Mouse (Mus musculus): ENCODE measurements around the gene Gm16368. TPM values are rescaled to one million over a fixed set of nuclear protein-coding genes. Genes with fewer than 3 reads are reported as not detected.
"Not testable (repeated sequence)": the region's sequence is repeated elsewhere in the genome, so short reads cannot be mapped to it uniquely, and the experiment has no call there.

Gm16368 gene
- not detected in 2 replicates for polyA plus RNA-seq (2016; fragmentation: Nextera tagmentation; extraction: Ambion mirVana)

GRCm38 (mm10) chr12:88083397-88083796, at the start of gene Gm16368:
Gene Gm16368 (plus strand): TSS chr12:88083697.
- 68% methylated on average over 1 of the region's 1 CpGs for WGBS
- ATAC-seq (ENCODE audit: insufficient number of reproducible peaks, insufficient read depth, low FRiP score, low TSS enrichment); H3K27ac ChIP-seq; H3K4me1 ChIP-seq; H3K9ac ChIP-seq; H3K9me3 ChIP-seq; H3K4me3 ChIP-seq; H3K4me2 ChIP-seq (replicated peaks); H3K27me3 ChIP-seq; H3K36me3 ChIP-seq: not testable (repeated sequence)

GRCm38 (mm10) chr12:88039062-88039461, 44.4 kb upstream of the Gm16368 start:
- H3K4me2 ChIP-seq (replicated peaks); H3K4me3 ChIP-seq; H3K36me3 ChIP-seq; H3K27me3 ChIP-seq; H3K4me1 ChIP-seq; H3K9ac ChIP-seq; H3K9me3 ChIP-seq; ATAC-seq (ENCODE audit: insufficient number of reproducible peaks, insufficient read depth, low FRiP score, low TSS enrichment); H3K27ac ChIP-seq: not testable (repeated sequence)

- H3K4me1 ChIP-seq; H3K27ac ChIP-seq; ATAC-seq (ENCODE audit: insufficient number of reproducible peaks, insufficient read depth, low FRiP score, low TSS enrichment); H3K36me3 ChIP-seq; H3K9me3 ChIP-seq; H3K27me3 ChIP-seq; H3K4me3 ChIP-seq; H3K9ac ChIP-seq; H3K4me2 ChIP-seq (replicated peaks): not testable (repeated sequence)
- 85% methylated on average over 1 of the region's 1 CpGs for WGBS
Observed at GRCm38 (mm10) chr12:88039703-88040102, 43.8 kb upstream of the Gm16368 start.

GRCm38 (mm10) chr12:88045226-88045625, 38.3 kb upstream of the Gm16368 start:
- H3K27ac ChIP-seq; H3K9me3 ChIP-seq; ATAC-seq (ENCODE audit: insufficient number of reproducible peaks, insufficient read depth, low FRiP score, low TSS enrichment); H3K4me1 ChIP-seq; H3K27me3 ChIP-seq; H3K4me3 ChIP-seq; H3K36me3 ChIP-seq; H3K9ac ChIP-seq; H3K4me2 ChIP-seq (replicated peaks): not testable (repeated sequence)
- WGBS: 58% methylated on average over 1 of the region's 1 CpGs

Other genes with a start within 250 kb of the Gm16368 start
- not detected in 2 replicates for gene Gm2001, start 241.4 kb upstream of the Gm16368 start, polyA plus RNA-seq (2016; fragmentation: Nextera tagmentation; extraction: Ambion mirVana)
- gene Gm2016, start 209.6 kb upstream of the Gm16368 start, polyA plus RNA-seq (2016; fragmentation: Nextera tagmentation; extraction: Ambion mirVana): not detected in 2 replicates
- gene Gm2022, start 188.3 kb upstream of the Gm16368 start, polyA plus RNA-seq (2016; fragmentation: Nextera tagmentation; extraction: Ambion mirVana): not detected in 2 replicates
- not detected in 2 replicates for gene Gm2035, start 163.8 kb upstream of the Gm16368 start, polyA plus RNA-seq (2016; fragmentation: Nextera tagmentation; extraction: Ambion mirVana)
- not detected in 2 replicates for gene Gm2042, start 129.6 kb upstream of the Gm16368 start, polyA plus RNA-seq (2016; fragmentation: Nextera tagmentation; extraction: Ambion mirVana)
- gene Gm2075, start 71.8 kb upstream of the Gm16368 start, polyA plus RNA-seq (2016; fragmentation: Nextera tagmentation; extraction: Ambion mirVana): not detected in 2 replicates
- not detected in 2 replicates for gene Gm6803, start 64.9 kb upstream of the Gm16368 start, polyA plus RNA-seq (2016; fragmentation: Nextera tagmentation; extraction: Ambion mirVana)
- gene Gm2056, start 56.7 kb upstream of the Gm16368 start, polyA plus RNA-seq (2016; fragmentation: Nextera tagmentation; extraction: Ambion mirVana): not detected in 2 replicates
- gene Gm10436, start 98.4 kb downstream of the Gm16368 start, polyA plus RNA-seq (2016; fragmentation: Nextera tagmentation; extraction: Ambion mirVana): not detected in 2 replicates
- not detected in 2 replicates for gene Gm8332, start 166.4 kb downstream of the Gm16368 start, polyA plus RNA-seq (2016; fragmentation: Nextera tagmentation; extraction: Ambion mirVana)
- gene Gm5662, start 190.8 kb downstream of the Gm16368 start, polyA plus RNA-seq (2016; fragmentation: Nextera tagmentation; extraction: Ambion mirVana): not detected in 2 replicates
- not detected in 2 replicates for gene Gm5039, start 240.3 kb downstream of the Gm16368 start, polyA plus RNA-seq (2016; fragmentation: Nextera tagmentation; extraction: Ambion mirVana)